Mouse (Mus musculus): ENCODE measurements around the gene Zfp354a. TPM values are rescaled to one million over a fixed set of nuclear protein-coding genes. Genes with fewer than 3 reads are reported as not detected.

Zfp354a gene
- total and polyA plus RNA-seq, 3 experiments, result not detected

GRCm38 (mm10) chr11:51107261-51107660 is 48.2 kb downstream of the Zfp354a start:
- DNase-seq (ENCODE audit: low read depth, low spot score), result no peak
- H3K27me3 ChIP-seq (ENCODE audit: control insufficient read depth in 1 of 2, insufficient read depth in 2 of 2, low read length in 2 of 2), result no peaks in the 10 kb centered on the region
- no peaks in the 10 kb centered on the region for H3K4me1 ChIP-seq (ENCODE audit: control insufficient read depth in 1 of 2, insufficient read depth in 2 of 2, low read length in 2 of 2)
- no peak overlapping the region for H3K27ac ChIP-seq (ENCODE audit: control insufficient read depth, low read depth, low read length)
- TF ChIP-seq EP300 (IDR thresholded peaks at IDR 0.05; ENCODE audit: low read depth in 1 of 2, low read length in 2 of 2), result no peak
- no peak for TF ChIP-seq JUND (IDR thresholded peaks at IDR 0.05; ENCODE audit: low read depth, low read length)
- TF ChIP-seq NRF1 (IDR thresholded peaks at IDR 0.05; ENCODE audit: insufficient read depth, low read depth, low read length, poor library complexity, severe bottlenecking), result no peak
- TF ChIP-seq UBTF (IDR thresholded peaks at IDR 0.05; ENCODE audit: borderline replicate concordance, insufficient read depth, low read depth, low read length), result no peak
- no peak for TF ChIP-seq TBP (IDR thresholded peaks at IDR 0.05; ENCODE audit: low read depth, low read length)
- TF ChIP-seq RAD21 (IDR thresholded peaks at IDR 0.05; ENCODE audit: low read depth, low read length), result no peak
- TF ChIP-seq ETS1 (IDR thresholded peaks at IDR 0.05; ENCODE audit: low read depth, low read length), result no peak
- no peak for TF ChIP-seq CHD1 (IDR thresholded peaks at IDR 0.05; ENCODE audit: low read depth, low read length)
- no peak for TF ChIP-seq USF2 (IDR thresholded peaks at IDR 0.05; ENCODE audit: borderline replicate concordance in 1 of 2, insufficient read depth in 1 of 2, low read depth in 1 of 2, low read length in 2 of 2)
- no peak overlapping the region for H3K4me3 ChIP-seq (ENCODE audit: control insufficient read depth in 1 of 2, insufficient read depth in 1 of 2, low read depth in 2 of 2, low read length in 2 of 2)
- no peaks in the 10 kb centered on the region for H3K79me2 ChIP-seq (ENCODE audit: control insufficient read depth, insufficient read depth, low read length, poor library complexity)
- no peaks in the 10 kb centered on the region for H3K9me3 ChIP-seq (replicated peaks; ENCODE audit: insufficient read depth, low read length)
- H3K36me3 ChIP-seq (ENCODE audit: control insufficient read depth in 1 of 2, insufficient read depth in 2 of 2, low read length in 2 of 2), result no peaks in the 10 kb centered on the region
- H3K9ac ChIP-seq (ENCODE audit: control insufficient read depth, low read depth, low read length, poor library complexity, severe bottlenecking), result no peak overlapping the region

GRCm38 (mm10) chr11:51110621-51111020 is 51.6 kb downstream of the Zfp354a start:
- no peaks in the 10 kb centered on the region for H3K79me2 ChIP-seq (ENCODE audit: control insufficient read depth, insufficient read depth, low read length, poor library complexity)
- TF ChIP-seq MYC (IDR thresholded peaks at IDR 0.05; ENCODE audit: low read depth, low read length) (no peak), ETS1 (IDR thresholded peaks at IDR 0.05; ENCODE audit: low read depth, low read length) (no peak), ZC3H11A (IDR thresholded peaks at IDR 0.05; ENCODE audit: low read depth, low read length) (no peak), NELFE (IDR thresholded peaks at IDR 0.05; ENCODE audit: low read depth, low read length) (no peak), RCOR1 (IDR thresholded peaks at IDR 0.05; ENCODE audit: low read depth, low read length) (no peak), USF2 (IDR thresholded peaks at IDR 0.05; ENCODE audit: borderline replicate concordance in 1 of 2, insufficient read depth in 1 of 2, low read depth in 1 of 2, low read length in 2 of 2) (no peak), MAFK (IDR thresholded peaks at IDR 0.05; ENCODE audit: borderline replicate concordance, low read depth, low read length) (no peak), TBP (IDR thresholded peaks at IDR 0.05; ENCODE audit: low read depth, low read length) (no peak)
- no peaks in the 10 kb centered on the region for H3K27me3 ChIP-seq (ENCODE audit: control insufficient read depth in 1 of 2, insufficient read depth in 2 of 2, low read length in 2 of 2)
- H3K27ac ChIP-seq (ENCODE audit: control insufficient read depth, low read depth, low read length), result no peak overlapping the region
- H3K36me3 ChIP-seq (ENCODE audit: control insufficient read depth in 1 of 2, insufficient read depth in 2 of 2, low read length in 2 of 2), result no peaks in the 10 kb centered on the region
- H3K4me1 ChIP-seq (ENCODE audit: control insufficient read depth in 1 of 2, insufficient read depth in 2 of 2, low read length in 2 of 2), result no peaks in the 10 kb centered on the region
- no peak overlapping the region for H3K4me3 ChIP-seq (ENCODE audit: control insufficient read depth in 1 of 2, insufficient read depth in 1 of 2, low read depth in 2 of 2, low read length in 2 of 2)
- H3K9ac ChIP-seq (ENCODE audit: control insufficient read depth, low read depth, low read length, poor library complexity, severe bottlenecking), result no peak overlapping the region
- DNase-seq (ENCODE audit: low read depth, low spot score), result no peak
- H3K9me3 ChIP-seq (replicated peaks; ENCODE audit: insufficient read depth, low read length), result no peaks in the 10 kb centered on the region

Other genes with a start within 250 kb of the Zfp354a start
- gene Zfp354c, start 231.5 kb upstream of the Zfp354a start, total RNA-seq (2012; rRNA removed), result 2.1 and 4.5 TPM in 2 replicates
- gene Zfp354c, start 231.5 kb upstream of the Zfp354a start, polyA plus RNA-seq (2012; ENCODE audit: insufficient read depth in 1 of 2, insufficient read length in 2 of 2, low read depth in 1 of 2, low replicate concordance in 2 of 2, missing spikeins in 1 of 2), result 1 to 10 TPM in 1 of 2 experiments, not detected in 1; 4.2 TPM
- gene Zfp879, start 217.7 kb upstream of the Zfp354a start, total RNA-seq (2012; rRNA removed), result not detected in 2 replicates
- gene Zfp879, start 217.7 kb upstream of the Zfp354a start, polyA plus RNA-seq (2012; ENCODE audit: insufficient read depth in 1 of 2, insufficient read length in 2 of 2, low read depth in 1 of 2, low replicate concordance in 2 of 2, missing spikeins in 1 of 2), result not detected
- not detected in 2 replicates for gene Grm6, start 208.6 kb upstream of the Zfp354a start, total RNA-seq (2012; rRNA removed)
- under 1 TPM in 1 of 2 experiments, not detected in 1; 0.14 TPM for gene Grm6, start 208.6 kb upstream of the Zfp354a start, polyA plus RNA-seq (2012; ENCODE audit: insufficient read depth in 1 of 2, insufficient read length in 2 of 2, low read depth in 1 of 2, low replicate concordance in 2 of 2, missing spikeins in 1 of 2)
- not detected in 2 replicates for gene Zfp454, start 171.6 kb upstream of the Zfp354a start, total RNA-seq (2012; rRNA removed)
- gene Zfp454, start 171.6 kb upstream of the Zfp354a start, polyA plus RNA-seq (2012; ENCODE audit: insufficient read depth in 1 of 2, insufficient read length in 2 of 2, low read depth in 1 of 2, low replicate concordance in 2 of 2, missing spikeins in 1 of 2), result not detected
- not detected in 2 replicates for gene Zfp2, start 143.1 kb upstream of the Zfp354a start, total RNA-seq (2012; rRNA removed)
- not detected for gene Zfp2, start 143.1 kb upstream of the Zfp354a start, polyA plus RNA-seq (2012; ENCODE audit: insufficient read depth in 1 of 2, insufficient read length in 2 of 2, low read depth in 1 of 2, low replicate concordance in 2 of 2, missing spikeins in 1 of 2)
- gene Zfp354b, start 127.6 kb upstream of the Zfp354a start, total RNA-seq (2012; rRNA removed), result not detected in 2 replicates
- not detected for gene Zfp354b, start 127.6 kb upstream of the Zfp354a start, polyA plus RNA-seq (2012; ENCODE audit: insufficient read depth in 1 of 2, insufficient read length in 2 of 2, low read depth in 1 of 2, low replicate concordance in 2 of 2, missing spikeins in 1 of 2)
- gene 4933414I15Rik, start 115.5 kb upstream of the Zfp354a start, total RNA-seq (2012; rRNA removed), result not detected in 2 replicates
- not detected for gene 4933414I15Rik, start 115.5 kb upstream of the Zfp354a start, polyA plus RNA-seq (2012; ENCODE audit: insufficient read depth in 1 of 2, insufficient read length in 2 of 2, low read depth in 1 of 2, low replicate concordance in 2 of 2, missing spikeins in 1 of 2)
- not detected in 2 replicates for gene Prop1, start 105.5 kb upstream of the Zfp354a start, total RNA-seq (2012; rRNA removed)
- gene Prop1, start 105.5 kb upstream of the Zfp354a start, polyA plus RNA-seq (2012; ENCODE audit: insufficient read depth in 1 of 2, insufficient read length in 2 of 2, low read depth in 1 of 2, low replicate concordance in 2 of 2, missing spikeins in 1 of 2), result not detected
- gene Olfr1378, start 92.7 kb upstream of the Zfp354a start, total RNA-seq (2012; rRNA removed), result not detected in 2 replicates
- not detected for gene Olfr1378, start 92.7 kb upstream of the Zfp354a start, polyA plus RNA-seq (2012; ENCODE audit: insufficient read depth in 1 of 2, insufficient read length in 2 of 2, low read depth in 1 of 2, low replicate concordance in 2 of 2, missing spikeins in 1 of 2)
- gene Olfr1377, start 77.3 kb upstream of the Zfp354a start, total RNA-seq (2012; rRNA removed), result not detected in 2 replicates
- not detected for gene Olfr1377, start 77.3 kb upstream of the Zfp354a start, polyA plus RNA-seq (2012; ENCODE audit: insufficient read depth in 1 of 2, insufficient read length in 2 of 2, low read depth in 1 of 2, low replicate concordance in 2 of 2, missing spikeins in 1 of 2)
- gene Olfr51, start 55.7 kb upstream of the Zfp354a start, total RNA-seq (2012; rRNA removed), result not detected in 2 replicates
- not detected for gene Olfr51, start 55.7 kb upstream of the Zfp354a start, polyA plus RNA-seq (2012; ENCODE audit: insufficient read depth in 1 of 2, insufficient read length in 2 of 2, low read depth in 1 of 2, low replicate concordance in 2 of 2, missing spikeins in 1 of 2)
- gene Olfr54, start 45.0 kb upstream of the Zfp354a start, total RNA-seq (2012; rRNA removed), result not detected in 2 replicates
- gene Olfr54, start 45.0 kb upstream of the Zfp354a start, polyA plus RNA-seq (2012; ENCODE audit: insufficient read depth in 1 of 2, insufficient read length in 2 of 2, low read depth in 1 of 2, low replicate concordance in 2 of 2, missing spikeins in 1 of 2), result not detected
- gene Olfr1375, start 11.1 kb upstream of the Zfp354a start, total RNA-seq (2012; rRNA removed), result not detected in 2 replicates
- not detected for gene Olfr1375, start 11.1 kb upstream of the Zfp354a start, polyA plus RNA-seq (2012; ENCODE audit: insufficient read depth in 1 of 2, insufficient read length in 2 of 2, low read depth in 1 of 2, low replicate concordance in 2 of 2, missing spikeins in 1 of 2)
- not detected in 2 replicates for gene Gm12569, start 161.2 kb downstream of the Zfp354a start, total RNA-seq (2012; rRNA removed)
- not detected for gene Gm12569, start 161.2 kb downstream of the Zfp354a start, polyA plus RNA-seq (2012; ENCODE audit: insufficient read depth in 1 of 2, insufficient read length in 2 of 2, low read depth in 1 of 2, low replicate concordance in 2 of 2, missing spikeins in 1 of 2)
- 47.1 and 61.0 TPM in 2 replicates for gene Clk4, start 202.5 kb downstream of the Zfp354a start, total RNA-seq (2012; rRNA removed)
- 100 to 1,000 TPM in 1 of 2 experiments, 10 to 100 TPM in 1; 47.9 to 244 TPM for gene Clk4, start 202.5 kb downstream of the Zfp354a start, polyA plus RNA-seq (2012; ENCODE audit: insufficient read depth in 1 of 2, insufficient read length in 2 of 2, low read depth in 1 of 2, low replicate concordance in 2 of 2, missing spikeins in 1 of 2)
- gene BC049762, start 203.8 kb downstream of the Zfp354a start, total RNA-seq (2012; rRNA removed), result not detected in 2 replicates
- under 1 TPM in 1 of 2 experiments, not detected in 1; 0.11 TPM for gene BC049762, start 203.8 kb downstream of the Zfp354a start, polyA plus RNA-seq (2012; ENCODE audit: insufficient read depth in 1 of 2, insufficient read length in 2 of 2, low read depth in 1 of 2, low replicate concordance in 2 of 2, missing spikeins in 1 of 2)
- under 0.01 and 0.03 TPM in 2 replicates for gene Col23a1, start 230.7 kb downstream of the Zfp354a start, total RNA-seq (2012; rRNA removed)
- gene Col23a1, start 230.7 kb downstream of the Zfp354a start, polyA plus RNA-seq (2012; ENCODE audit: insufficient read depth in 1 of 2, insufficient read length in 2 of 2, low read depth in 1 of 2, low replicate concordance in 2 of 2, missing spikeins in 1 of 2), result under 1 TPM in 1 of 2 experiments, not detected in 1; 0.03 TPM